Mouse (Mus musculus) testis, adult 2 months (tissue): Measurements from ENCODE around the gene Sem1.

Experiments used
- CTCF ChIP-seq: fragments of 200-500 bp; IDR thresholded peaks from 2 replicates; pipeline ENCODE4 v1.5.1; 2012; ENCODE audit warnings: low read depth, mild to moderate bottlenecking, inconsistent platforms, low read length, moderate library complexity; ENCODE audit not compliant: control insufficient read depth, insufficient read depth, insufficient replicate concordance
- POLR2A ChIP-seq: fragments of 200-500 bp; IDR thresholded peaks from 2 replicates; pipeline ENCODE4 v1.6.1; 2012; ENCODE audit warnings: low read depth, mild to moderate bottlenecking, inconsistent platforms, low read length, moderate library complexity; ENCODE audit not compliant: control insufficient read depth

DNA sequence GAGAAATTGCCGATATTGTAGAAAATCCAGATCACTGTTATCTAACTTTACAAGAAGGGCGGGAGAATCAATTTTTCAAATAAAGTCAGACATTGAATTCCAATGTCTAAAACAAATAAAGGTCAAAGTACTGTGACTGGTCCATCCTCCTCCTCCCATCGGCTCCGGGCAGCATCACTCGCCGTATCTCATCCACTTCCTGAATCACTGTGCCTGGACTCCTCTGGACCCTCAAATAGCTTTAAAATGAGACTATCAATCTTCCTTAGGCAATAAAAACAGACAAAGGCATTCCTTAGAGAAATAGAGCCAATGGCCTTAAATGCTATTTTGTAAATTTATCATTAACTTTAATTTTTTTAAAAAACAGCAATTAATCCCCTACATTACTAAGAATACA lies 26.5 kb downstream of the Sem1 start:
- no peak for TF ChIP-seq POLR2A
- no peak for TF ChIP-seq CTCF
